Mouse (Mus musculus): Measurements from ENCODE around the gene Cib4.

DNA sequence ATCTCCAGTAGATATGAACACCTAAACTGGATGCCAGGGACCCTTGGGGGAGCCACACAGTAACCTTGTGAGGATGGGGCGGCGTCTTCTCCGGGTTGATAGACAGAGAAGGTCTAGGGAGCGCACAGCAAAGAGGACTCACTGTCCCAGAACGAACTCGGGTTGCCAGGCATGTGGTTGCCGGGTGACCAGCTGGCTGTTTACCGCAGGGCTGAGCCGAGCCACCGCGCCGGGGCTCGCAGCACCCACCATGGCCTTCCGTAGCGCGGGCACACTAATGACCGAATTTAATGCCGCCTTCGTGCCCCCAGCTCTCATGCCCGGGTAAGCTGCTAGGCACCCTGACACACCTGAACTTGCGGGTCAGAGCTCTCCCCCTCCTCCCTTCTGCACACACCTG lies 79.8 kb downstream of the Cib4 start, which contains the start of gene 1700001C02Rik:
- TF ChIP-seq CTCF (IDR thresholded peaks at IDR 0.05; ENCODE audit: low read depth) (no peak), EP300 (IDR thresholded peaks at IDR 0.05; ENCODE audit: low read depth) (no peak)
